ENCODE assay signal across 14 mouse cellular contexts in genomic region chr2:172216163-172216915, GRCm38 (mm10). TPM values are rescaled to one million over a fixed set of nuclear protein-coding genes. Genes with fewer than 3 reads are reported as not detected.
DNase-seq lines count a peak whose midpoint lies in the region; ATAC-seq lines count a peak whose summit lies in the region.
"Had no signal": no experiment of that assay in that cellular context is flagged by ENCODE, and none has a peak within 500 bp of the region (broad histone marks: within the 10 kb centered on the region; RNA-seq: fewer than 3 reads in every experiment).

No protein-coding gene starts in this region.

- H3K9ac ChIP-seq in hindbrain, embryonic 16.5 days (ENCODE audit: low read depth, low read length), result no peak overlapping the region
- no peak overlapping the region for H3K9ac ChIP-seq in hindbrain, embryonic 13.5 days
- H3K9ac ChIP-seq in forebrain, embryonic 13.5 days, result no peak overlapping the region
- H3K9ac ChIP-seq: limb, embryonic 12.5 days had no signal

- no peak overlapping the region for H3K27ac ChIP-seq in hindbrain, embryonic 16.5 days (ENCODE audit: low read depth, low read length)
- no peak overlapping the region for H3K27ac ChIP-seq in hindbrain, embryonic 13.5 days
- H3K27ac ChIP-seq in forebrain, embryonic 13.5 days, result no peak overlapping the region
- H3K27ac ChIP-seq: layer of hippocampus, adult 2 months; limb, embryonic 12.5 days had no signal

- H3K4me3 ChIP-seq in hindbrain, embryonic 16.5 days (ENCODE audit: low read length), result no peak overlapping the region
- no peak overlapping the region for H3K4me3 ChIP-seq in hindbrain, embryonic 13.5 days
- H3K4me3 ChIP-seq in forebrain, embryonic 13.5 days, result no peak overlapping the region
- H3K4me3 ChIP-seq: layer of hippocampus, adult 2 months; limb, embryonic 12.5 days had no signal

- peak; percentile 12 for DNase-seq in adrenal gland, postnatal 14 days
- DNase-seq in adrenal gland, postnatal 36 days, result no peak
- peak; percentile 66 for DNase-seq in lung, postnatal 36 days
- DNase-seq in urinary bladder, postnatal 4 days (ENCODE audit: low spot score in 2 of 2), result no peak
- DNase-seq: gastrocnemius, postnatal 25 days had no signal

- 70% methylated on average over 17 of the region's 17 CpGs for WGBS in hindbrain, embryonic 16.5 days
- 65% methylated on average over 17 of the region's 17 CpGs for WGBS in hindbrain, embryonic 13.5 days
- WGBS in forebrain, embryonic 13.5 days, result 67% methylated on average over 17 of the region's 17 CpGs

- no peaks in the 10 kb centered on the region; the same call in 1 of the 2 replicates for H3K4me1 ChIP-seq in hindbrain, embryonic 16.5 days (ENCODE audit: control insufficient read depth, insufficient read depth, low read depth, low read length)
- H3K4me1 ChIP-seq in hindbrain, embryonic 13.5 days (replicated peaks), result no peaks in the 10 kb centered on the region
- H3K4me1 ChIP-seq in forebrain, embryonic 13.5 days, result peaks cover 5% of the 10 kb centered on the region; the same call in 1 of the 2 replicates
- H3K4me1 ChIP-seq: limb, embryonic 12.5 days had no signal

- H3K27me3 ChIP-seq in hindbrain, embryonic 16.5 days (replicated peaks; ENCODE audit: control insufficient read depth, insufficient read depth, low read length), result no peaks in the 10 kb centered on the region; the same call in 1 of the 2 replicates
- no peaks in the 10 kb centered on the region for H3K27me3 ChIP-seq in hindbrain, embryonic 13.5 days
- H3K27me3 ChIP-seq in forebrain, embryonic 13.5 days, result no peaks in the 10 kb centered on the region
- H3K27me3 ChIP-seq: limb, embryonic 12.5 days had no signal

- H3K4me2 ChIP-seq in hindbrain, embryonic 16.5 days (ENCODE audit: low read length), result no peak overlapping the region
- H3K4me2 ChIP-seq in hindbrain, embryonic 13.5 days, result no peak overlapping the region
- no peak overlapping the region for H3K4me2 ChIP-seq in forebrain, embryonic 13.5 days
- H3K4me2 ChIP-seq: limb, embryonic 12.5 days had no signal

- no peaks in the 10 kb centered on the region for H3K9me3 ChIP-seq in hindbrain, embryonic 16.5 days (ENCODE audit: control insufficient read depth, low read length)
- no peaks in the 10 kb centered on the region for H3K9me3 ChIP-seq in hindbrain, embryonic 13.5 days
- H3K9me3 ChIP-seq in forebrain, embryonic 13.5 days (replicated peaks), result no peaks in the 10 kb centered on the region
- H3K9me3 ChIP-seq: limb, embryonic 12.5 days had no signal

- no peaks in the 10 kb centered on the region for H3K36me3 ChIP-seq in hindbrain, embryonic 16.5 days (ENCODE audit: control insufficient read depth, insufficient read depth, low read length)
- no peaks in the 10 kb centered on the region for H3K36me3 ChIP-seq in hindbrain, embryonic 13.5 days
- H3K36me3 ChIP-seq in forebrain, embryonic 13.5 days (ENCODE audit: poor library complexity, severe bottlenecking), result no peaks in the 10 kb centered on the region
- H3K36me3 ChIP-seq: G1E; limb, embryonic 12.5 days had no signal

- ATAC-seq in hindbrain, embryonic 16.5 days, result peak; percentile 54
- ATAC-seq in hindbrain, embryonic 13.5 days (ENCODE audit: low FRiP score), result no peak
- ATAC-seq in forebrain, embryonic 13.5 days, result peak; percentile 46; the same call in 1 of the 2 replicates
- no peak for ATAC-seq in activated CD4-positive, CD25-positive, alpha-beta regulatory T cell, adult 4 months

RNA-seq across cellular contexts. Expression of gene Mc3r, which starts 32.0 kb away (rescaled TPM):
- not detected in 2 replicates for total RNA-seq in adrenal gland, postnatal 14 days (2021)
- total RNA-seq in adrenal gland, postnatal 36 days (2021), result not detected
- polyA plus RNA-seq in hindbrain, embryonic 16.5 days (2015; fragmentation: Nextera tagmentation; extraction: Ambion mirVana), result 0.11 and 0.19 TPM in 2 replicates
- 0.06 TPM in 2 replicates for polyA plus RNA-seq in hindbrain, embryonic 13.5 days (2015; fragmentation: Nextera tagmentation; extraction: Ambion mirVana)
- 0.10 and 0.15 TPM in 2 replicates for polyA plus RNA-seq in forebrain, embryonic 13.5 days (2015; fragmentation: Nextera tagmentation; extraction: Ambion mirVana)
- polyA plus RNA-seq in activated CD4-positive, CD25-positive, alpha-beta regulatory T cell, adult 4 months (2017; shearing (Covaris generic)), result not detected
- total RNA-seq: adrenal gland, adult 18-20 months; gastrocnemius, postnatal 25 days; layer of hippocampus, adult 2 months had no signal
- polyA plus RNA-seq: G1E; heart, embryonic 16.5 days; limb, embryonic 12.5 days had no signal

Comparison
In these comparisons a context has a peak if more than half of its experiments do, and no peak if none do; other contexts are left out.
1. DNase-seq: peak in adrenal gland, postnatal 14 days (single experiment) and lung, postnatal 36 days (single experiment); none in adrenal gland, postnatal 36 days (0 of 2) and urinary bladder, postnatal 4 days (0 of 2).
2. ATAC-seq: peak in hindbrain, embryonic 16.5 days (single experiment) and forebrain, embryonic 13.5 days (single experiment); none in hindbrain, embryonic 13.5 days (single experiment) and activated CD4-positive, CD25-positive, alpha-beta regulatory T cell, adult 4 months (single experiment).